Mouse (Mus musculus) heart, embryonic 11.5 days (tissue): ENCODE measurements at regions not wholly inside any gene's neighbourhood (a gene's known extent, or its start where the extent isn't known, plus 50 kb on each side); places are given as distances from the start of the nearest gene placed in this dataset.

ENCODE experiments used
- ATAC-seq: fragments of 200-750 bp; cut with Nextera tagmentation; replicated peaks from 2 replicates; pipeline ENCODE4 v1.8.0; 2017; ENCODE audit warnings: moderate library complexity; ENCODE audit not compliant: insufficient number of reproducible peaks, low FRiP score, low TSS enrichment
- H3K27ac ChIP-seq: fragments of 300-500 bp; sonication (generic); 2 replicates; pipeline ENCODE4 v1.5.1; 2014; ENCODE audit warnings: mild to moderate bottlenecking, low read depth, low read length
- H3K27me3 ChIP-seq: fragments of 300-500 bp; sonication (generic); 2 replicates; pipeline ENCODE4 v1.6.1; 2014; ENCODE audit warnings: mild to moderate bottlenecking, low read length, mixed read lengths; ENCODE audit not compliant: control insufficient read depth, insufficient read depth
- H3K36me3 ChIP-seq: fragments of 300-500 bp; sonication (generic); 2 replicates; pipeline ENCODE4 v1.6.1; 2014; ENCODE audit warnings: mild to moderate bottlenecking, low read length, moderate library complexity, mixed read lengths; ENCODE audit not compliant: control insufficient read depth, insufficient read depth
- H3K4me1 ChIP-seq: fragments of 300-500 bp; sonication (generic); 2 replicates; pipeline ENCODE4 v1.6.1; 2014; ENCODE audit warnings: low read length; ENCODE audit not compliant: control insufficient read depth, insufficient read depth
- H3K4me2 ChIP-seq: fragments of 300-500 bp; sonication (generic); 2 replicates; pipeline ENCODE4 v1.6.1; 2014; ENCODE audit warnings: mild to moderate bottlenecking, moderate library complexity
- H3K4me3 ChIP-seq: fragments of 300-500 bp; sonication (generic); 2 replicates; pipeline ENCODE4 v1.5.1; 2014; ENCODE audit warnings: low read depth, low read length
- H3K9ac ChIP-seq: fragments of 300-500 bp; sonication (generic); 2 replicates; pipeline ENCODE4 v1.6.1; 2014; ENCODE audit warnings: mild to moderate bottlenecking, low read depth, low read length, moderate library complexity
- H3K9me3 ChIP-seq: fragments of 300-500 bp; sonication (generic); replicated peaks from 2 replicates; pipeline ENCODE4 v1.6.1; 2016; ENCODE audit warnings: low read length; ENCODE audit not compliant: control insufficient read depth
- WGBS: fragments of 180-500 bp; shearing (Covaris S2); extraction: QIAGEN DNeasy Blood & Tissue Kit; methylation state at CpG from one replicate; pipeline ENCODE4 v1.1.7; 2014; ENCODE audit not compliant: insufficient replicate concordance; 5-methylcytosine and 5-hydroxymethylcytosine counted together

- no peaks in the 10 kb centered on the region for H3K36me3 ChIP-seq
- WGBS: 53% methylated on average over 3 of the region's 3 CpGs
- no peaks in the 10 kb centered on the region for H3K9me3 ChIP-seq
- H3K27me3 ChIP-seq: no peaks in the 10 kb centered on the region
- ATAC-seq: no peak
- H3K9ac ChIP-seq: no peak overlapping the region
- no peak overlapping the region for H3K27ac ChIP-seq
- no peak overlapping the region for H3K4me2 ChIP-seq
- no peaks in the 10 kb centered on the region for H3K4me1 ChIP-seq
- H3K4me3 ChIP-seq: no peak overlapping the region
These were observed 579.0 kb downstream of the Kcna4 start for GRCm38 (mm10) chr2:107869304-107869958.

- H3K4me1 ChIP-seq: no peaks in the 10 kb centered on the region
- no peaks in the 10 kb centered on the region for H3K9me3 ChIP-seq
- no peaks in the 10 kb centered on the region for H3K36me3 ChIP-seq
- no peak overlapping the region for H3K4me2 ChIP-seq
- no peak overlapping the region for H3K9ac ChIP-seq
- ATAC-seq: no peak
- H3K27me3 ChIP-seq: no peaks in the 10 kb centered on the region
- no peak overlapping the region for H3K27ac ChIP-seq
- WGBS: 20% methylated on average over 2 of the region's 2 CpGs
- no peak overlapping the region for H3K4me3 ChIP-seq
These were observed 589.2 kb downstream of the Kcna4 start for GRCm38 (mm10) chr2:107879663-107880062.

- H3K4me1 ChIP-seq: no peaks in the 10 kb centered on the region
- no peak overlapping the region for H3K4me3 ChIP-seq
- H3K9me3 ChIP-seq: no peaks in the 10 kb centered on the region
- no peaks in the 10 kb centered on the region for H3K27me3 ChIP-seq
- WGBS: 75% methylated on average over 3 of the region's 3 CpGs
- no peak; the same call in 1 of the 2 replicates for ATAC-seq
- H3K4me2 ChIP-seq: no peak overlapping the region
- no peak overlapping the region for H3K27ac ChIP-seq
- no peaks in the 10 kb centered on the region for H3K36me3 ChIP-seq
- H3K9ac ChIP-seq: no peak overlapping the region
These were observed 595.8 kb downstream of the Kcna4 start for GRCm38 (mm10) chr2:107886063-107886762.

- Histone ChIP-seq H3K27ac (no peak overlapping the region), H3K4me2 (no peak overlapping the region), H3K9ac (no peak overlapping the region), H3K27me3 (no peaks in the 10 kb centered on the region), H3K4me1 (no peaks in the 10 kb centered on the region), H3K36me3 (no peaks in the 10 kb centered on the region), H3K4me3 (no peak overlapping the region), H3K9me3 (no peaks in the 10 kb centered on the region)
- ATAC-seq: no peak
These were observed 597.8 kb downstream of the Kcna4 start for GRCm38 (mm10) chr2:107888245-107888644.

- Histone ChIP-seq H3K27me3 (no peaks in the 10 kb centered on the region), H3K9me3 (no peaks in the 10 kb centered on the region; the same call in 1 of the 2 replicates), H3K4me2 (no peak overlapping the region), H3K27ac (no peak overlapping the region), H3K9ac (no peak overlapping the region), H3K4me1 (no peaks in the 10 kb centered on the region), H3K4me3 (no peak overlapping the region), H3K36me3 (no peaks in the 10 kb centered on the region)
- WGBS: 90% methylated on average over 2 of the region's 2 CpGs
- ATAC-seq: no peak
These were observed 634.7 kb downstream of the Kcna4 start for GRCm38 (mm10) chr2:107925116-107925515.

GRCm38 (mm10) chr2:107926606-107927005, 636.2 kb downstream of the Kcna4 start:
- no peak overlapping the region for H3K4me2 ChIP-seq
- no peaks in the 10 kb centered on the region for H3K36me3 ChIP-seq
- no peak overlapping the region for H3K9ac ChIP-seq
- no peaks in the 10 kb centered on the region for H3K9me3 ChIP-seq
- no peaks in the 10 kb centered on the region for H3K27me3 ChIP-seq
- no peaks in the 10 kb centered on the region for H3K4me1 ChIP-seq
- H3K27ac ChIP-seq: no peak overlapping the region
- 85% methylated on average over 1 of the region's 1 CpGs for WGBS
- ATAC-seq: no peak
- no peak overlapping the region for H3K4me3 ChIP-seq

GRCm38 (mm10) chr2:107935336-107935735, 644.9 kb downstream of the Kcna4 start:
- Histone ChIP-seq H3K4me3 (no peak overlapping the region), H3K4me2 (no peak overlapping the region), H3K27me3 (no peaks in the 10 kb centered on the region), H3K36me3 (no peaks in the 10 kb centered on the region), H3K27ac (no peak overlapping the region), H3K9ac (no peak overlapping the region), H3K4me1 (no peaks in the 10 kb centered on the region), H3K9me3 (no peaks in the 10 kb centered on the region)
- no peak for ATAC-seq
- WGBS: 55% methylated on average over 2 of the region's 2 CpGs

- Histone ChIP-seq H3K4me3 (no peak overlapping the region), H3K27me3 (no peaks in the 10 kb centered on the region), H3K9ac (no peak overlapping the region), H3K4me1 (no peaks in the 10 kb centered on the region), H3K36me3 (no peaks in the 10 kb centered on the region), H3K4me2 (no peak overlapping the region), H3K9me3 (no peaks in the 10 kb centered on the region), H3K27ac (no peak overlapping the region)
- WGBS: 80% methylated on average over 2 of the region's 2 CpGs
- no peak for ATAC-seq
These were observed 645.3 kb downstream of the Kcna4 start for GRCm38 (mm10) chr2:107935775-107936174.

GRCm38 (mm10) chr2:107941374-107941773, 650.9 kb downstream of the Kcna4 start:
- H3K27ac ChIP-seq: no peak overlapping the region
- no peaks in the 10 kb centered on the region for H3K27me3 ChIP-seq
- H3K9ac ChIP-seq: no peak overlapping the region
- H3K4me3 ChIP-seq: no peak overlapping the region
- H3K4me1 ChIP-seq: no peaks in the 10 kb centered on the region
- H3K4me2 ChIP-seq: no peak overlapping the region
- H3K36me3 ChIP-seq: no peaks in the 10 kb centered on the region
- ATAC-seq: no peak
- no peaks in the 10 kb centered on the region for H3K9me3 ChIP-seq
